Mouse (Mus musculus) small intestine, adult 2 months (tissue): ENCODE data around the gene Ydjc.

Experiments
- CTCF ChIP-seq: fragments of 200-500 bp; IDR thresholded peaks from 2 replicates; pipeline ENCODE4 v1.5.1; 2012; ENCODE audit warnings: low read depth, mild to moderate bottlenecking, control low read depth, inconsistent platforms, low read length, moderate library complexity, mixed read lengths; ENCODE audit not compliant: insufficient replicate concordance, insufficient read length; ENCODE audit errors: extremely low read depth
- POLR2A ChIP-seq: fragments of 200-500 bp; IDR thresholded peaks from 2 replicates; pipeline ENCODE4 v1.6.1; 2012; ENCODE audit warnings: low read depth, mild to moderate bottlenecking, control low read depth, inconsistent platforms, low read length, moderate library complexity

GRCm38 (mm10) chr16:17177623-17178170, 33.3 kb downstream of the Ydjc start:
- no peak for TF ChIP-seq CTCF
- no peak for TF ChIP-seq POLR2A
